Mouse (Mus musculus): ENCODE measurements around the gene Adora3.

DNA sequence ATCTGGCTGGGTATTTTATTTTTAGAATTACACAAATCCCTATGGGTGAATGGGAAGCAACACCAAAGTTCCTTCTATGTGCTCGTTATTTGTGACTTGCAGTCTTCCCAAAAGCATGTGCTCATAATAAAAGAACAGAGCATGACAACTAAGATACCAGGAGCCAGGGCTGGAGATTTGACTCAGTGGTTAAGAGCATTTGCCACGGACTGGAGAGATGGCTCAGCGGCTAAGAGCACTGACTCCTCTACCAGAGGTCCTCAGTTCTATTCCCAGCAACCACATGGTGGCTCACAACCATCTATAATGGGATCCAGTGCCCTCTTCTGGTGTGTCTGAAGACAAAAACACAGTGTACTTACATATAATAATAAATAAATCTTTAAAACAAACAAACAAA lies 26.2 kb downstream of the Adora3 start:
- TF ChIP-seq CTCF (IDR thresholded peaks at IDR 0.05; ENCODE audit: extremely low read depth, insufficient read length, insufficient replicate concordance, low read depth, low read length) (no peak), POLR2A (IDR thresholded peaks at IDR 0.05; ENCODE audit: low read depth, low read length) (no peak)
